Mouse (Mus musculus): ENCODE results near the gene Nceh1. TPM values are rescaled to one million over a fixed set of nuclear protein-coding genes. Genes with fewer than 3 reads are reported as not detected.

The Nceh1 gene
- polyA plus RNA-seq, 1 experiment from 2014 or later, result 21.3 TPM

- H3K27ac ChIP-seq (replicated peaks in 1 of 2; ENCODE audit: control insufficient read depth in 1 of 2, insufficient read depth in 1 of 2, low read depth in 2 of 2, low read length in 2 of 2), result no peak overlapping the region
- H3K4me1 ChIP-seq (ENCODE audit: control insufficient read depth in 2 of 2, insufficient read depth in 2 of 2, low read length in 2 of 2), result peaks cover 4 to 6% of the 10 kb centered on the region in 2 experiments; a peak in 3 of 4 replicates
- no peak for ATAC-seq (ENCODE audit: insufficient number of reproducible peaks, insufficient read depth, low FRiP score, low read depth)
- H3K9me3 ChIP-seq (ENCODE audit: control insufficient read depth, low read length), result no peaks in the 10 kb centered on the region
- H3K9ac ChIP-seq (ENCODE audit: low read length), result no peak overlapping the region
- H3K4me2 ChIP-seq (ENCODE audit: low read length), result no peak overlapping the region
- no peaks in the 10 kb centered on the region for H3K27me3 ChIP-seq (ENCODE audit: control insufficient read depth, insufficient read depth, low read length)
- H3K4me3 ChIP-seq (ENCODE audit: control insufficient read depth in 1 of 2, insufficient read depth in 1 of 2, low read depth in 1 of 2, low read length in 2 of 2), result no peak overlapping the region
- H3K36me3 ChIP-seq (ENCODE audit: control insufficient read depth, insufficient read depth, low read length), result peaks cover 4% of the 10 kb centered on the region; the same call in 1 of the 2 replicates
- WGBS, result 68% methylated on average over 6 of the region's 6 CpGs
Measured at GRCm38 (mm10) chr3:27233841-27234240, 51.1 kb downstream of the Nceh1 start.

GRCm38 (mm10) chr3:27234976-27235375, 52.2 kb downstream of the Nceh1 start:
- Histone ChIP-seq H3K27ac (replicated peaks in 1 of 2; ENCODE audit: control insufficient read depth in 1 of 2, insufficient read depth in 1 of 2, low read depth in 2 of 2, low read length in 2 of 2) (no peak overlapping the region), H3K4me3 (ENCODE audit: control insufficient read depth in 1 of 2, insufficient read depth in 1 of 2, low read depth in 1 of 2, low read length in 2 of 2) (no peak overlapping the region), H3K27me3 (ENCODE audit: control insufficient read depth, insufficient read depth, low read length) (no peaks in the 10 kb centered on the region), H3K9ac (ENCODE audit: low read length) (no peak overlapping the region), H3K9me3 (ENCODE audit: control insufficient read depth, low read length) (no peaks in the 10 kb centered on the region), H3K36me3 (ENCODE audit: control insufficient read depth, insufficient read depth, low read length) (peaks cover 8% of the 10 kb centered on the region; the same call in 1 of the 2 replicates), H3K4me1 (ENCODE audit: control insufficient read depth in 2 of 2, insufficient read depth in 2 of 2, low read length in 2 of 2) (peaks cover 4 to 6% of the 10 kb centered on the region in 2 experiments; a peak in 3 of 4 replicates), H3K4me2 (ENCODE audit: low read length) (no peak overlapping the region)
- no peak for ATAC-seq (ENCODE audit: insufficient number of reproducible peaks, insufficient read depth, low FRiP score, low read depth)
- 52% methylated on average over 1 of the region's 1 CpGs for WGBS

- Histone ChIP-seq H3K27me3 (ENCODE audit: control insufficient read depth, insufficient read depth, low read length) (no peaks in the 10 kb centered on the region), H3K4me3 (ENCODE audit: control insufficient read depth in 1 of 2, insufficient read depth in 1 of 2, low read depth in 1 of 2, low read length in 2 of 2) (no peak overlapping the region), H3K27ac (replicated peaks in 1 of 2; ENCODE audit: control insufficient read depth in 1 of 2, insufficient read depth in 1 of 2, low read depth in 2 of 2, low read length in 2 of 2) (no peak overlapping the region), H3K36me3 (ENCODE audit: control insufficient read depth, insufficient read depth, low read length) (peaks cover 22% of the 10 kb centered on the region), H3K9ac (ENCODE audit: low read length) (no peak overlapping the region), H3K4me2 (ENCODE audit: low read length) (no peak overlapping the region), H3K9me3 (ENCODE audit: control insufficient read depth, low read length) (no peaks in the 10 kb centered on the region), H3K4me1 (ENCODE audit: control insufficient read depth in 2 of 2, insufficient read depth in 2 of 2, low read length in 2 of 2) (peaks cover 4 to 6% of the 10 kb centered on the region in 2 experiments; a peak in 3 of 4 replicates)
- ATAC-seq (ENCODE audit: insufficient number of reproducible peaks, insufficient read depth, low FRiP score, low read depth), result no peak
- WGBS, result 16% methylated on average over 2 of the region's 2 CpGs
Measured at GRCm38 (mm10) chr3:27237226-27237625, 54.5 kb downstream of the Nceh1 start.

- no peak for ATAC-seq (ENCODE audit: insufficient number of reproducible peaks, insufficient read depth, low FRiP score, low read depth)
- 70% methylated on average over 5 of the region's 5 CpGs for WGBS
- H3K27ac ChIP-seq (replicated peaks in 1 of 2; ENCODE audit: control insufficient read depth in 1 of 2, insufficient read depth in 1 of 2, low read depth in 2 of 2, low read length in 2 of 2), result no peak overlapping the region
Measured at GRCm38 (mm10) chr3:27238563-27238962, 55.8 kb downstream of the Nceh1 start.

GRCm38 (mm10) chr3:27239568-27239967, 56.8 kb downstream of the Nceh1 start:
- no peak overlapping the region for H3K27ac ChIP-seq (replicated peaks in 1 of 2; ENCODE audit: control insufficient read depth in 1 of 2, insufficient read depth in 1 of 2, low read depth in 2 of 2, low read length in 2 of 2)
- no peak for ATAC-seq (ENCODE audit: insufficient number of reproducible peaks, insufficient read depth, low FRiP score, low read depth)
- no peaks in the 10 kb centered on the region for H3K4me1 ChIP-seq (ENCODE audit: control insufficient read depth in 2 of 2, insufficient read depth in 2 of 2, low read length in 2 of 2)
- H3K9ac ChIP-seq (ENCODE audit: low read length), result no peak overlapping the region
- no peak overlapping the region for H3K4me2 ChIP-seq (ENCODE audit: low read length)
- no peak overlapping the region for H3K4me3 ChIP-seq (ENCODE audit: control insufficient read depth in 1 of 2, insufficient read depth in 1 of 2, low read depth in 1 of 2, low read length in 2 of 2)
- H3K27me3 ChIP-seq (ENCODE audit: control insufficient read depth, insufficient read depth, low read length), result no peaks in the 10 kb centered on the region
- H3K36me3 ChIP-seq (ENCODE audit: control insufficient read depth, insufficient read depth, low read length), result peaks cover 28% of the 10 kb centered on the region
- WGBS, result 80% methylated on average over 16 of the region's 16 CpGs
- no peaks in the 10 kb centered on the region for H3K9me3 ChIP-seq (ENCODE audit: control insufficient read depth, low read length)

More at GRCm38 (mm10) chr3:27238563-27238962, 55.8 kb downstream of the Nceh1 start:
- H3K9ac ChIP-seq (ENCODE audit: low read length), result no peak overlapping the region
- H3K9me3 ChIP-seq (ENCODE audit: control insufficient read depth, low read length), result no peaks in the 10 kb centered on the region
- H3K4me3 ChIP-seq (ENCODE audit: control insufficient read depth in 1 of 2, insufficient read depth in 1 of 2, low read depth in 1 of 2, low read length in 2 of 2), result no peak overlapping the region
- peaks cover 4 to 6% of the 10 kb centered on the region in 2 experiments; a peak in 3 of 4 replicates for H3K4me1 ChIP-seq (ENCODE audit: control insufficient read depth in 2 of 2, insufficient read depth in 2 of 2, low read length in 2 of 2)
- H3K27me3 ChIP-seq (ENCODE audit: control insufficient read depth, insufficient read depth, low read length), result no peaks in the 10 kb centered on the region
- no peak overlapping the region for H3K4me2 ChIP-seq (ENCODE audit: low read length)
- H3K36me3 ChIP-seq (ENCODE audit: control insufficient read depth, insufficient read depth, low read length), result peaks cover 25% of the 10 kb centered on the region

- no peak for ATAC-seq (ENCODE audit: insufficient number of reproducible peaks, insufficient read depth, low FRiP score, low read depth)
- Histone ChIP-seq H3K4me2 (ENCODE audit: low read length) (no peak overlapping the region), H3K4me3 (ENCODE audit: control insufficient read depth in 1 of 2, insufficient read depth in 1 of 2, low read depth in 1 of 2, low read length in 2 of 2) (no peak overlapping the region), H3K9me3 (ENCODE audit: control insufficient read depth, low read length) (no peaks in the 10 kb centered on the region), H3K27me3 (ENCODE audit: control insufficient read depth, insufficient read depth, low read length) (no peaks in the 10 kb centered on the region), H3K4me1 (ENCODE audit: control insufficient read depth in 2 of 2, insufficient read depth in 2 of 2, low read length in 2 of 2) (no peaks in the 10 kb centered on the region; a peak in 1 of 4 replicates), H3K27ac (replicated peaks in 1 of 2; ENCODE audit: control insufficient read depth in 1 of 2, insufficient read depth in 1 of 2, low read depth in 2 of 2, low read length in 2 of 2) (no peak overlapping the region), H3K36me3 (ENCODE audit: control insufficient read depth, insufficient read depth, low read length) (peaks cover 30% of the 10 kb centered on the region), H3K9ac (ENCODE audit: low read length) (no peak overlapping the region)
- 89% methylated on average over 9 of the region's 9 CpGs for WGBS
Measured at GRCm38 (mm10) chr3:27241864-27242263, 59.1 kb downstream of the Nceh1 start.

GRCm38 (mm10) chr3:27246166-27246565, 63.4 kb downstream of the Nceh1 start:
- H3K4me3 ChIP-seq (ENCODE audit: control insufficient read depth in 1 of 2, insufficient read depth in 1 of 2, low read depth in 1 of 2, low read length in 2 of 2), result no peak overlapping the region
- WGBS, result 68% methylated on average over 2 of the region's 2 CpGs
- H3K9ac ChIP-seq (ENCODE audit: low read length), result no peak overlapping the region
- peaks cover 18% of the 10 kb centered on the region for H3K36me3 ChIP-seq (ENCODE audit: control insufficient read depth, insufficient read depth, low read length)
- H3K27ac ChIP-seq (replicated peaks in 1 of 2; ENCODE audit: control insufficient read depth in 1 of 2, insufficient read depth in 1 of 2, low read depth in 2 of 2, low read length in 2 of 2), result no peak overlapping the region
- H3K4me2 ChIP-seq (ENCODE audit: low read length), result no peak overlapping the region
- H3K27me3 ChIP-seq (ENCODE audit: control insufficient read depth, insufficient read depth, low read length), result no peaks in the 10 kb centered on the region
- ATAC-seq (ENCODE audit: insufficient number of reproducible peaks, insufficient read depth, low FRiP score, low read depth), result no peak
- H3K4me1 ChIP-seq (ENCODE audit: control insufficient read depth in 2 of 2, insufficient read depth in 2 of 2, low read length in 2 of 2), result no peaks in the 10 kb centered on the region; a peak in 1 of 4 replicates
- no peaks in the 10 kb centered on the region for H3K9me3 ChIP-seq (ENCODE audit: control insufficient read depth, low read length)

GRCm38 (mm10) chr3:27247785-27248184, 65.0 kb downstream of the Nceh1 start:
- Histone ChIP-seq H3K27ac (replicated peaks in 1 of 2; ENCODE audit: control insufficient read depth in 1 of 2, insufficient read depth in 1 of 2, low read depth in 2 of 2, low read length in 2 of 2) (no peak overlapping the region), H3K4me3 (ENCODE audit: control insufficient read depth in 1 of 2, insufficient read depth in 1 of 2, low read depth in 1 of 2, low read length in 2 of 2) (no peak overlapping the region), H3K36me3 (ENCODE audit: control insufficient read depth, insufficient read depth, low read length) (peaks cover 7% of the 10 kb centered on the region; the same call in 1 of the 2 replicates), H3K27me3 (ENCODE audit: control insufficient read depth, insufficient read depth, low read length) (no peaks in the 10 kb centered on the region), H3K9ac (ENCODE audit: low read length) (no peak overlapping the region), H3K4me1 (ENCODE audit: control insufficient read depth in 2 of 2, insufficient read depth in 2 of 2, low read length in 2 of 2) (no peaks in the 10 kb centered on the region; a peak in 1 of 4 replicates), H3K9me3 (ENCODE audit: control insufficient read depth, low read length) (no peaks in the 10 kb centered on the region), H3K4me2 (ENCODE audit: low read length) (no peak overlapping the region)
- WGBS, result 79% methylated on average over 1 of the region's 1 CpGs
- no peak for ATAC-seq (ENCODE audit: insufficient number of reproducible peaks, insufficient read depth, low FRiP score, low read depth)

Data from heart, embryonic 14.5 days (tissue).